Mouse (Mus musculus): Measurements from ENCODE around the gene Pdlim7. TPM values are rescaled to one million over a fixed set of nuclear protein-coding genes. Genes with fewer than 3 reads are reported as not detected.
A peak's percentile ranks its signal among the peaks of the same experiment; 100 is the strongest.

Gene Pdlim7
- polyA plus RNA-seq, 1 experiment from 2014 or later: 206 TPM

DNA sequence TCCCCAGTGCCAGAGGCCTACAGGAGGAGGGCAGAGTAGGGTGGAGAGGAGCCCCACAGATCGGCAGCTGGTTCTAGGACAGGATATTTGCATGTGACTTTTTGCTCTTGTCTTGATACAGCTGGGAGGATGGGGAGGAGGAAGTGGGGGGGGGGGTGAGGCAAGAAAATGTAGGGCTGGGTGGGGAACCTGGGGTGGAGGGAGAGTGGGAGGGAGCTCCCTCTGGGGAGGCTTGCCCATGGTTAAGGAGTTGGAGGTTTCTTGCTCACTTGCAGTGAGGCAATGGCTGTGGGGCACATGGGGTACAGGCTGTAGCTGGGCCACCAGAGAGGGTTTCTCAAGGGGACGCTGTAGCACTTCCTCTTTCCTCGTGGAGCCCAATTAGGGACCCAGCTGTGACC is 65.9 kb downstream of the Pdlim7 start:
- Histone ChIP-seq H3K9me3 (replicated peaks) (no peaks in the 10 kb centered on the region), H3K36me3 (peaks cover 47% of the 10 kb centered on the region), H3K4me1 (peaks cover 32% of the 10 kb centered on the region), H3K4me3 (no peak overlapping the region), H3K27me3 (ENCODE audit: low read depth, poor library complexity, severe bottlenecking) (no peaks in the 10 kb centered on the region), H3K27ac (no peak overlapping the region)
- no peak for DNase-seq (ENCODE audit: low spot score)
- 68% methylated on average over 3 of the region's 3 CpGs for WGBS

DNA sequence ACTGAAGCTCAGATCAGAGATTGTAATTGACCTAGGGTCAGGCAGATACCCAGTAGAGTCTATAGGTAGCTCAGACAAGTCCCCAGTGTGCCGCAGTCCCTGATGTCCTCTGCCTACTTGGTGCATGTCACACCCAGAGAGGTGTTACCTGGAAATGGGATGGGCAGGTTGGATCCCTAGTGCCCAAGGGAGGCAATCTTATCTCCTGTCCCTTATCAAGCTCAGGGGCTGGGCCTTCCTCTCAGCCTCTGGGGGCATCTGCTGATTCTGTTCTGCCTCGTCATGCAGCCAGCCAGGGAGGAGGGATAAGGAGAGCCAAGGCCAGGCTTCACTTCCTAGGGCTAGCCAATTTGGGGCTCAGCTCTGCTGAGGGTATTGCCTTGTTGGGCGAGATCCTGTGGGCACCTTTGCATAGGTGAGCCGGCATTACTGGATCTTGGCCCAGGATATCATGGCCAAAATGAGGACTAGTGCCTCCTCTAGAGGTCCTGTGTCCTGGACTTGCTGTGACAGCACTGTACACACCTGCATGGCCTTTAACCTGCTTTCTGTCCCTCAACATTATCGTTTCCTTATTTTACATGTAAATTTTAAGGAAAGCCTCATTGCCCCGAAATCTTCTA is 66.9 kb downstream of the Pdlim7 start:
- Histone ChIP-seq H3K4me3 (peak overlapping the region; percentile 95), H3K27ac (peak overlapping the region; percentile 98), H3K27me3 (ENCODE audit: low read depth, poor library complexity, severe bottlenecking) (no peaks in the 10 kb centered on the region)

More for the DNA sequence above, 66.9 kb downstream of the Pdlim7 start:
- Histone ChIP-seq H3K36me3 (peaks cover 38% of the 10 kb centered on the region), H3K4me1 (peaks cover 32% of the 10 kb centered on the region), H3K9me3 (replicated peaks) (no peaks in the 10 kb centered on the region)
- DNase-seq (ENCODE audit: low spot score): no peak
- 87% methylated on average over 6 of the region's 6 CpGs for WGBS

Small RNA genes lying within 50 kb of the gene (microRNA-seq; reads per million reads assigned to microRNA genes)
- not detected for gene Mir6943
- 119 reads per million, percentile 50 among the genes with 10 or more reads in this experiment for gene Mir6944
- 4.7 reads per million, percentile 8 among the genes with 10 or more reads in this experiment for gene Mir6945

Other genes with a start within 250 kb of the Pdlim7 start
- gene Prelid1, start 193.2 kb downstream of the Pdlim7 start, polyA plus RNA-seq (2016; fragmentation: Nextera tagmentation; extraction: Ambion mirVana): 472 and 529 TPM in 2 replicates
- gene Rab24, start 191.7 kb downstream of the Pdlim7 start, polyA plus RNA-seq (2016; fragmentation: Nextera tagmentation; extraction: Ambion mirVana): 79.0 and 85.8 TPM in 2 replicates
- 15.8 and 27.5 TPM in 2 replicates for gene Mxd3, start 183.9 kb downstream of the Pdlim7 start, polyA plus RNA-seq (2016; fragmentation: Nextera tagmentation; extraction: Ambion mirVana)
- 112 and 113 TPM in 2 replicates for gene Lman2, start 150.9 kb downstream of the Pdlim7 start, polyA plus RNA-seq (2016; fragmentation: Nextera tagmentation; extraction: Ambion mirVana)
- 0.70 and 1.1 TPM in 2 replicates for gene Rgs14, start 143.9 kb downstream of the Pdlim7 start, polyA plus RNA-seq (2016; fragmentation: Nextera tagmentation; extraction: Ambion mirVana)
- not detected in 2 replicates for gene Slc34a1, start 115.5 kb downstream of the Pdlim7 start, polyA plus RNA-seq (2016; fragmentation: Nextera tagmentation; extraction: Ambion mirVana)
- gene Pfn3, start 98.4 kb downstream of the Pdlim7 start, polyA plus RNA-seq (2016; fragmentation: Nextera tagmentation; extraction: Ambion mirVana): not detected in 2 replicates
- gene F12, start 86.9 kb downstream of the Pdlim7 start, polyA plus RNA-seq (2016; fragmentation: Nextera tagmentation; extraction: Ambion mirVana): 0.14 TPM in 1 of 2 replicates, not detected in the other
- 63.6 and 71.1 TPM in 2 replicates for gene Grk6, start 68.6 kb downstream of the Pdlim7 start, polyA plus RNA-seq (2016; fragmentation: Nextera tagmentation; extraction: Ambion mirVana)
- gene Prr7, start 49.4 kb downstream of the Pdlim7 start, polyA plus RNA-seq (2016; fragmentation: Nextera tagmentation; extraction: Ambion mirVana): 0.34 and 0.35 TPM in 2 replicates
- 346 and 417 TPM in 2 replicates for gene Dbn1, start 25.6 kb downstream of the Pdlim7 start, polyA plus RNA-seq (2016; fragmentation: Nextera tagmentation; extraction: Ambion mirVana)
- gene Dok3, start 15.6 kb upstream of the Pdlim7 start, polyA plus RNA-seq (2016; fragmentation: Nextera tagmentation; extraction: Ambion mirVana): 2.7 and 2.9 TPM in 2 replicates
- 94.0 and 102 TPM in 2 replicates for gene Ddx41, start 23.0 kb upstream of the Pdlim7 start, polyA plus RNA-seq (2016; fragmentation: Nextera tagmentation; extraction: Ambion mirVana)
- 65.8 and 70.7 TPM in 2 replicates for gene Fam193b, start 57.4 kb upstream of the Pdlim7 start, polyA plus RNA-seq (2016; fragmentation: Nextera tagmentation; extraction: Ambion mirVana)
- gene Tmed9, start 60.1 kb upstream of the Pdlim7 start, polyA plus RNA-seq (2016; fragmentation: Nextera tagmentation; extraction: Ambion mirVana): 111 and 123 TPM in 2 replicates
- gene B4galt7, start 86.2 kb upstream of the Pdlim7 start, polyA plus RNA-seq (2016; fragmentation: Nextera tagmentation; extraction: Ambion mirVana): 30.9 and 31.6 TPM in 2 replicates
- 48.1 and 53.3 TPM in 2 replicates for gene Caml, start 109.3 kb upstream of the Pdlim7 start, polyA plus RNA-seq (2016; fragmentation: Nextera tagmentation; extraction: Ambion mirVana)
- gene Ddx46, start 121.4 kb upstream of the Pdlim7 start, polyA plus RNA-seq (2016; fragmentation: Nextera tagmentation; extraction: Ambion mirVana): 41.5 and 45.6 TPM in 2 replicates
- gene B230219D22Rik, start 179.4 kb upstream of the Pdlim7 start, polyA plus RNA-seq (2016; fragmentation: Nextera tagmentation; extraction: Ambion mirVana): 55.5 and 65.2 TPM in 2 replicates
- 65.9 and 76.8 TPM in 2 replicates for gene Txndc15, start 201.0 kb upstream of the Pdlim7 start, polyA plus RNA-seq (2016; fragmentation: Nextera tagmentation; extraction: Ambion mirVana)
- 43.7 and 44.4 TPM in 2 replicates for gene Pcbd2, start 213.7 kb upstream of the Pdlim7 start, polyA plus RNA-seq (2016; fragmentation: Nextera tagmentation; extraction: Ambion mirVana)